Mouse (Mus musculus): ENCODE measurements around the gene Clec2l. TPM values are rescaled to one million over a fixed set of nuclear protein-coding genes. Genes with fewer than 3 reads are reported as not detected.

The Clec2l gene
- polyA plus RNA-seq, 1 experiment from 2014 or later = 3.6 TPM

DNA sequence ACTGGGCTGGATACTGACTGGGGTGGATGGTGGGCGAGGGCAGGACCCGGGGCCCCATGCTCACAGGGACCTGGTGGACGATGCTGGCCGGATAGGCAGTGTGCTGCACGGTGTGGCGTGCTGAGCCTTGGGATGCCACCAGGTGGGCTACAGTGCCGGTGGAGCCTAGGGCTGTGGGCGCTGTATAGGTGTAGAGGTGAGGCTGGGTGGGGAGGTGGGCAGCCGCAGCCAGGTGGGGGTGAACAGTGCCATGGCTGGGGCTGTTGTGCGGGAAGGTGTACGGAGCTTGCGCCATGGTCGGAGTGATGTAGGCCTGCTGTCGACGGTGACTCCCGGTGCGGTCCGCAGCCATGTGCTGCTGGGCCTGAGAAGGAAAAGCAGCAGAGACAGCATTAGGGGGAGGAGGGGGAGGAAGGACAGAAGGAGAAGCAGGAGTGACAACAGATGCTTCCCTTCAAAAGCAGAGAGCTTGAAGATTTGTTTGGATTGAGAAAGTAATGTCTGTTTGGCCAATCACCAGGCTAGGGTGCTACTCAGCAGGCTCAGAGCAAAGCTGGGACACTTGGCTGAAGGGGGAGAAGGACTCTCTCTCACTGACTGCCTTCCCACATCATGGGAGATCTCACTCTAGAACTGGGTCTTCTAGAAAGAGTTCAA lies 35.5 kb downstream of the Clec2l start:
- 94% methylated on average over 18 of the region's 18 CpGs for WGBS
- Histone ChIP-seq H3K36me3 (ENCODE audit: poor library complexity, severe bottlenecking) (peaks cover 82% of the 10 kb centered on the region), H3K27ac (no peak overlapping the region)

DNA sequence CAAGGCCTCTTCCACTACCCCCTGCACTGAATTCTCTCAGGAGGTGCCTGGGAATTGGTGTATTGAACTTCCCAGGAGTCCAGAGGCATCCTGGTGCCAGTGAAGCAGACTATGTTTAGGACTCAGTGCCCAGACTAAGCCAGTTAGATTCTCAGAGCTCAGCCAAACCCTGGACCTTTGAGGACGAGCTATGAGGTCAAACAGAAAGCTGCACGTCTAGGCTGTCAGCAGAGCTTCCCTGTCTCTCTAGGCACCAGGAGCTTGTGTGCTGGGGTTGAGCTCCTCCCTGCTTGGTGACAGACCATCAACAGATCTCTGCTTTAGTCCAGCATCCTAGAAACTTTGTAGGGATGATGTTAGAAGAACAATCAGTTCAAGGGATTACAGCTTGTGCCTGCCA lies 38.6 kb downstream of the Clec2l start:
- Histone ChIP-seq H3K4me1 (no peaks in the 10 kb centered on the region), H3K4me3 (no peak overlapping the region), H3K4me2 (no peak overlapping the region), H3K27ac (no peak overlapping the region), H3K27me3 (no peaks in the 10 kb centered on the region), H3K36me3 (ENCODE audit: poor library complexity, severe bottlenecking) (peaks cover 78% of the 10 kb centered on the region), H3K9me3 (replicated peaks) (no peaks in the 10 kb centered on the region), H3K9ac (no peak overlapping the region)
- 75% methylated on average over 2 of the region's 2 CpGs for WGBS
- ATAC-seq = no peak

More for the DNA sequence above, 35.5 kb downstream of the Clec2l start:
- no peak overlapping the region for H3K9ac ChIP-seq
- peak; percentile 31; the same call in 1 of the 2 replicates for ATAC-seq
- no peak overlapping the region for H3K4me3 ChIP-seq
- no peaks in the 10 kb centered on the region for H3K9me3 ChIP-seq (replicated peaks)
- no peaks in the 10 kb centered on the region for H3K27me3 ChIP-seq
- no peak overlapping the region for H3K4me2 ChIP-seq
- H3K4me1 ChIP-seq = no peaks in the 10 kb centered on the region

DNA sequence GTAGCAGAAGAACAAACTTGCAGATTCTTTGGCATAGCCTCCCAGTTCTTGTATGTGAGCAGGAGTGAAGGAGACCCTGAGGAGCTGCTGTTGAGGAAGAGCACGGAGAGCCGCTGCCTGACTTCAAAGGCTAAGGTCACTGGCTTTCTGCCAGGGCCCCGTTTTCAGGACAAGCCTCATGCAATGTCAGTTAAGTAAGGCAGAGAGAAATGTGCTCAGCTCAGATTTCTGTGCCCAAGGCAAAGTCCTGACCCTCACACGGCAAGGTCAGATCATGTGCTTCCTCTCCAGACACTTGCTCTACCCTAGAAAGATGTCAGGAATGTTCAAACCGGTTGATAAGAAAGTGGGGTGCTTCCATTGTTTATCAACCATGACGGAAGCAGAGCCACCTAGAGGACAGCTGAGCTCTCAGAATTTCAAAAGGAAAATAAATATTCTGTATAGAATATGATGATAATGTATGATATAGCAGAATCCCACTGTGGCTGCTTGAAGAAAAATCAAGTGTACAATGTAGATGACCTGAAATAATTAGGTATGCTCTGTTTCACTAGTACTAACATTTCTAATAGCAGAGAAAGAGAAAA lies 40.0 kb downstream of the Clec2l start:
- no peaks in the 10 kb centered on the region for H3K4me1 ChIP-seq
- H3K27me3 ChIP-seq = no peaks in the 10 kb centered on the region
- no peak overlapping the region for H3K9ac ChIP-seq
- WGBS = 77% methylated on average over 6 of the region's 6 CpGs
- H3K9me3 ChIP-seq (replicated peaks) = no peaks in the 10 kb centered on the region
- no peak overlapping the region for H3K4me2 ChIP-seq
- ATAC-seq = no peak
- no peak overlapping the region for H3K27ac ChIP-seq
- H3K4me3 ChIP-seq = no peak overlapping the region
- H3K36me3 ChIP-seq (ENCODE audit: poor library complexity, severe bottlenecking) = peaks cover 79% of the 10 kb centered on the region

DNA sequence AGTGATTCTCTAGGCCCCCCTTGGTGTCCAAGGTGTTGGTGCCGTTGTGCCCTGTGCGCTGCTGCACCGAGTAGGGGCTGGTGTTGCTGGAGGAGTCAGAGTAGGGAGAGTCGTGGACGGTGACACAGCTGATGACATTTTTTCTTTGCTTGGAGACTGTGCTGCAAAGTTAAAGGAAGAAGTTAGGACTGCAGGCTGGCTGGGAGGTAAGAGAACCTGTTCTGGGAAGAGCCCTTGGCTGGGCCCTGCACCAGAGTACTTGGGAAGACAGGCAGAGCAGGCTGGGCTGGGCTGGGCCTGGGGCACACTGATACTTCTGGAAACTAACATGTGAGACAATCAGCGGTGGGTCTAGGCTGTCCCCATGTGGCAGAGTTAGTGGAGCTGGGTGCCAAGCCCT lies 40.7 kb downstream of the Clec2l start:
- WGBS = 94% methylated on average over 6 of the region's 6 CpGs
- peaks cover 74% of the 10 kb centered on the region for H3K36me3 ChIP-seq (ENCODE audit: poor library complexity, severe bottlenecking)

DNA sequence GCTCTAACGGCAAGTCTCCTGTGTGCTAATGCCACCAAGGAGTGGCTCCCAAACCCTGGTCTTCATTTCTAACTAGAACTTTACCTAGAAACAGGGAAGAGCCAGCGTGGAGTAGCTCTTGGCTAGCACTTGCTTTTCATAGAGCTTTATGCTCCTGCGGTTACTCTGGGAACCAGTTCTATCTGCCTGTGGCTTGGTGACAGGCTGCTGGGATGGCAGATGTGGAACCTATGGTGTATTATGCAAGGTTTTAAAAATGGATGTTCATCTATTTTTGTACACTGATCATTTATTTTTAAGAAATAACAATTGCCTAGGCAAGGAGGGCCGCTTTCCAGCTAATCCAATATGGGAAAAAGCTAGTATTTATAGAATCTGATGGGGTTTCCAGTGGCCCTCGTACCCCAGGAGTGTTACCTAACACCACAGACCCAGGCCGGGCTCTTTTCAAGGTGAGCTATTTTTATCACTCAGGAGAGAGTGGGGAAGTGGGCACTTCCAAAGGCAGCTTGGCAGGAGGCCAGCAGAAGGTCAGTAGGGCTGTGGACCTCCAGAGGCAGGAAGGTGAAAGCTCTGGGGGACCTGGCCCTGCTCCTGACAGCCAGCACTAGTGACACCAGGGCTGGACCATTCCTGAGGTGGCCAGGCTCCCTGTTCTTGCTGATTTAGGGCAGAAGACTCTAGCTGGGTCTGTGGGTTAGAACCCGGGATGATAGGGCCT lies 41.6 kb downstream of the Clec2l start:
- Histone ChIP-seq H3K36me3 (ENCODE audit: poor library complexity, severe bottlenecking) (peaks cover 73% of the 10 kb centered on the region), H3K4me1 (no peaks in the 10 kb centered on the region), H3K4me3 (no peak overlapping the region), H3K4me2 (no peak overlapping the region), H3K9ac (no peak overlapping the region), H3K9me3 (replicated peaks) (no peaks in the 10 kb centered on the region), H3K27me3 (no peaks in the 10 kb centered on the region), H3K27ac (no peak overlapping the region)
- ATAC-seq = no peak
- 91% methylated on average over 7 of the region's 7 CpGs for WGBS

More for the DNA sequence above, 40.7 kb downstream of the Clec2l start:
- no peak overlapping the region for H3K4me3 ChIP-seq
- H3K9me3 ChIP-seq (replicated peaks) = no peaks in the 10 kb centered on the region
- ATAC-seq = no peak
- H3K9ac ChIP-seq = no peak overlapping the region
- no peak overlapping the region for H3K27ac ChIP-seq
- no peaks in the 10 kb centered on the region for H3K4me1 ChIP-seq
- no peak overlapping the region for H3K4me2 ChIP-seq
- no peaks in the 10 kb centered on the region for H3K27me3 ChIP-seq

DNA sequence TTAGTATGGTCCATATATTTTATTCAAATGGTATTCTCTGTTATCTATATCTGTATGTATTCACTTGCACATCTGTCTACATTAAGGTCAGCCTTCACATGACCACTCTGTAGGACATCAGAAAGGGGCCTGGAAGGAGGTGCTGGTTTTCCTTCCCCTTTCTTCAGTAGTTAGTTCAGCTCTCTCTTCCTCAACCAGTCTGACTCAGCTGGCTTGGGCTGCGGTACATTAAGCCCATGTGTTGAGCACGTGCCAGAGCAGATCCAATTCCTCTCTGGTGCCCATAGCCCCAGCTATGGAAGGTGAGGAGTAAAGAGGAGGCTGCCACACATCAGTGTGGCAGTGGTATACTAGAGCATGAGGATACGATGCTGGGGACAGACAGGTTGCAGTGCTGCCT lies 47.6 kb downstream of the Clec2l start:
- 94% methylated on average over 3 of the region's 3 CpGs for WGBS
- H3K27me3 ChIP-seq = no peaks in the 10 kb centered on the region
- no peak overlapping the region for H3K4me2 ChIP-seq
- no peaks in the 10 kb centered on the region for H3K9me3 ChIP-seq (replicated peaks)
- peaks cover 75% of the 10 kb centered on the region for H3K36me3 ChIP-seq (ENCODE audit: poor library complexity, severe bottlenecking)
- no peak overlapping the region for H3K9ac ChIP-seq
- ATAC-seq = no peak
- no peaks in the 10 kb centered on the region for H3K4me1 ChIP-seq
- H3K27ac ChIP-seq = no peak overlapping the region
- H3K4me3 ChIP-seq = no peak overlapping the region

DNA sequence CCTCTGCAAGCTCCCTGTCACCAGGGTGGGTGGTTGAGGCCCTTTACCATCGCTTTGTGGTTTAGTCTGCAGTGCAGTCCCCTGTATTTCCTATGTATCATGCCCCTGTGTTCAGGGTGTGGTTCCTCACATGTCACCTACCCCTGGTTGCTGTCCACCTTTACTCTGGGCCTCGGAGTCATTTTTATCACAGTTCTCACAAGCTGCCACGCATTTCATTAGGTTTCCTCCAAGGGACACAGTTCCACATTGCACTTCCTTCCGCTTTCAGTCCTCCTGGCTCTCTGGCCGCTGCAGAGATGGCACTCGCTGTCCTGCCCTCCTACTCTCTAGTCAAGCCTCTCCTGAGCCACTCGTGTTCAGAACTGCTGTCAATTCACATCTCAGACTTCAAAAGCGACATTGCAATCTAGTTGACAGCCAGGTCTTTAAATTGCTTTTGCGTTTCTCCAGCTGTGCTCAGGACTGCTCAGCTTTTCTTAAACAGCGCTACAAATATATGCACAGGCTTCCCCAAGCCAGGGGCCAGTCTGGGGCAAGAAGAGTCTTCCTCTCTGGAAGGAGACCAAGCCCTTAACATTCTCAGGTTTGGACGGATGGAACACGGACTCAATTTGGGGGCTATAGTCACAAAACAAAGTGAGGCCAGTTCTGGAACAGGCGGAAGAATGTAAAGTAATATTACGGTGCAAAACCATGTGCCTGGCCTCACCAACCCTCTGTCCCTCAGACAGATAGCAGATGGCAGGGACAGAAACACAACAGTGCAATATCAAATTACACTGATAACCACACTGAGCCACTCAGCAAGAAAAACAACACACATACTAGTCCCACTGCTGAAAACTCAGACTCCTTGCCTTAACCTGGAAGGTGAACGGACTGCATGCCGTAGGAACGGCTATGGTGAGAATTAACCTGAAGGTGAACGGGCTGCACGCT lies 51.4 kb downstream of the Clec2l start:
- no peaks in the 10 kb centered on the region for H3K27me3 ChIP-seq
- H3K4me3 ChIP-seq = no peak overlapping the region
- H3K4me2 ChIP-seq = no peak overlapping the region
- 93% methylated on average over 19 of the region's 19 CpGs for WGBS
- H3K4me1 ChIP-seq = no peaks in the 10 kb centered on the region
- peaks cover 93% of the 10 kb centered on the region for H3K36me3 ChIP-seq (ENCODE audit: poor library complexity, severe bottlenecking)
- no peak overlapping the region for H3K27ac ChIP-seq
- H3K9ac ChIP-seq = no peak overlapping the region
- no peak for ATAC-seq
- no peaks in the 10 kb centered on the region for H3K9me3 ChIP-seq (replicated peaks)

DNA sequence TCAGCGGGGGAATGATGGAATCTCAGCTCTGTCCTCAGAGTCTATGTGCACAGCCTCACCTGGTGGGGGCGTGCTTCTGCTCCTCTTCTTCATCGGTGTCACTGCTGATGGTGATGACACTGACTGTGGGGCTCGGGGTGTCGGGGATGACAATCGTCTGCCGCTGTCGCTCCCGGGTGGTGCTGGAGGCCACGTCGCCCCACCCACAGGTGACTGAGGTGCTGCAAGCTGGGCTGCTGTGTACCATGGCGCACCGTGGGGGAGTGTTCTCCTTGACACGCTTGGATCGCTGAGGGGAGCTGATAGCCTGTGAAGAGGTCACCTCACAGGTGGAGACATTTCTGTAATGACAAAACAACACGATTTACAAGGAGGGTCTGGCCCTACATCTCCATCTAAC lies 53.0 kb downstream of the Clec2l start:
- H3K27ac ChIP-seq = no peak overlapping the region
- no peak overlapping the region for H3K4me2 ChIP-seq
- no peaks in the 10 kb centered on the region for H3K9me3 ChIP-seq (replicated peaks)
- no peaks in the 10 kb centered on the region for H3K4me1 ChIP-seq
- H3K4me3 ChIP-seq = no peak overlapping the region
- no peak overlapping the region for H3K9ac ChIP-seq
- peaks cover 90% of the 10 kb centered on the region for H3K36me3 ChIP-seq (ENCODE audit: poor library complexity, severe bottlenecking)
- H3K27me3 ChIP-seq = no peaks in the 10 kb centered on the region
- no peak for ATAC-seq
- WGBS = 96% methylated on average over 16 of the region's 16 CpGs

DNA sequence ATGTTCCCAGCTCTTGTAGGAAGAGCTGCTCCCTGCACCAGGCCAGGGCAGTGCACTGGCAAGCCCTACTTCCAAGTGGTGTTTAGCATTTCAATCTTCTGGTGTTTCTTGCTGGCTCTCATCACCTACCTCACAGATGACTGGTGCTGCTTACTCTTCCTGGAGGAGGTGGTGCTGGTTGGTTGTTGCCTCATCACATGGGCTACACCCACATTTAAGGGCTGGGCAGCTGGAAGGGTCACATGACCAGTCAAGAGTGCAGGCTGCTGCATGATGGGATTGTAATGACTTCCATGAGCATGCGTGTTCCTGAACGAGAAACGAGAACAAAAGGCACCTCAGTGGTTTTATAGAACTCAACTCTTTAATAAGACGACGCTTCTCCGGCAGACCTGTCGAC lies 55.8 kb downstream of the Clec2l start:
- H3K4me3 ChIP-seq = no peak overlapping the region
- H3K27ac ChIP-seq = no peak overlapping the region
- WGBS = 85% methylated on average over 7 of the region's 7 CpGs
- H3K27me3 ChIP-seq = no peaks in the 10 kb centered on the region
- no peaks in the 10 kb centered on the region for H3K9me3 ChIP-seq (replicated peaks)
- no peak overlapping the region for H3K4me2 ChIP-seq
- ATAC-seq = no peak
- no peaks in the 10 kb centered on the region for H3K4me1 ChIP-seq
- H3K36me3 ChIP-seq (ENCODE audit: poor library complexity, severe bottlenecking) = peaks cover 81% of the 10 kb centered on the region
- no peak overlapping the region for H3K9ac ChIP-seq

DNA sequence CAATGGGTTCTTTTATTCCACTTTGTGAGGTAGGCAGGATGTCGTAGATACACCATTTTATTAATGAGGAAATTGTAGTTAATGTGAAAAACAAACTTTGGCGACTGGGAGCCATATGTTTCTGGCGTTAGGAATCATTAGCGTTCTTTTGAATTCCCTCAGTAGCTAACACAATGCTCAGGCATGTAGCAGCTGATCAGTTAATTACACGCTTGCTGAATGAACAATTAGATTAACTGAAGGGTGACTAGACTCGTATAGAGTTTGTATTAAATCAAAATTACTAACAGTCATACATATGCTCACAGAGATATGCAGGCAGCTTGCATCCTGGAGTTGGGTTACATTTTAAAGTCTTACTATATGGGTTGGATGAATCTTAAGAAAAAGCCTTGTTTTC lies 56.4 kb downstream of the Clec2l start:
- Histone ChIP-seq H3K36me3 (ENCODE audit: poor library complexity, severe bottlenecking) (peaks cover 75% of the 10 kb centered on the region), H3K4me1 (no peaks in the 10 kb centered on the region), H3K27me3 (no peaks in the 10 kb centered on the region), H3K27ac (no peak overlapping the region), H3K9me3 (replicated peaks) (no peaks in the 10 kb centered on the region), H3K9ac (no peak overlapping the region), H3K4me2 (no peak overlapping the region), H3K4me3 (no peak overlapping the region)
- 38% methylated on average over 6 of the region's 6 CpGs for WGBS
- 0 out of 2 replicates have a peak, but pooled peaks have one; percentile 21 for ATAC-seq

DNA sequence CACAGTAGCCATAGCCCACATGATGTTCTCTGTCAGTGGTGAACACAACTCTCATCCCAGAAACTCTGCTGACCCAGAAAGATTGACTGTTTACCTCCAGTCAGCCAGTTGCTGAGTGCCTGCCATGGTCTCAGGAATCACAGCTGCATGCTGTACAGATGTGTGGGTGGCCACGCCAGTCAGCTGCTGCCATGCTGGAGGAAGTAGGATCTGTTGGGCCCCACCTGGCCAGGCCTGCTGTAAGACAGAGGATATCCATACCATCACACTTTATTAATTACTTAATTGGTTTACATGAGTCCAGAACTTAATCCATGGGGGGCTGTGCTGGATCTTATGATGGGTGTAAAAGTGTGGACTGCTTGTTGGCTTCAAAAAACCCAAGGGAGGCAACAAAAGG lies 58.5 kb downstream of the Clec2l start:
- Histone ChIP-seq H3K27ac (no peak overlapping the region), H3K4me3 (no peak overlapping the region), H3K4me1 (no peaks in the 10 kb centered on the region), H3K27me3 (no peaks in the 10 kb centered on the region), H3K9ac (no peak overlapping the region), H3K36me3 (ENCODE audit: poor library complexity, severe bottlenecking) (peaks cover 54% of the 10 kb centered on the region), H3K4me2 (no peak overlapping the region), H3K9me3 (replicated peaks) (no peaks in the 10 kb centered on the region)
- ATAC-seq = no peak
- WGBS = 90% methylated on average over 1 of the region's 1 CpGs

DNA sequence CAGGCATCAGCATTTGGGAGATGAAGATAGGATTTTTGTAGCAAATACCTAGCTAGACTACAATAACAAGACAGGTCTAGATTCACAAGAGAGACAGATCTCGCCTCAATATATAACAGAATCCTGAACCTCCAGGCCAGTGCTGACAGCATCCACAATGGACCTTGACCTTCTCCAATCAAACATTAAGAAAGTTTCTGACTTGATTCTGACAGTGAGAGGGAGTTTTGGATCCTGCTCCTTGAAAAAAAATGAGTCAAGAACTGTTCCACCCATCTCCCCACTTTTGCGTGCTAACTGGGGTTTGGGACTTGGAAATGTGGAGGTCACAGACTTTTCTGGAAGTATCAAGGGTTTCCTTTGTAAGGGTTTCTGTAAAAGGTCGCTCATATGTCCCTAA lies 62.6 kb downstream of the Clec2l start:
- Histone ChIP-seq H3K27ac (no peak overlapping the region), H3K4me1 (peaks cover 8% of the 10 kb centered on the region)
- 98% methylated on average over 3 of the region's 3 CpGs for WGBS

More for the DNA sequence above, 62.6 kb downstream of the Clec2l start:
- Histone ChIP-seq H3K36me3 (ENCODE audit: poor library complexity, severe bottlenecking) (peaks cover 42% of the 10 kb centered on the region), H3K27me3 (no peaks in the 10 kb centered on the region), H3K9ac (no peak overlapping the region), H3K4me2 (no peak overlapping the region), H3K9me3 (replicated peaks) (no peaks in the 10 kb centered on the region), H3K4me3 (no peak overlapping the region)
- ATAC-seq = no peak

Measured in forebrain, embryonic 13.5 days (tissue).